Mouse (Mus musculus): ENCODE measurements at regions not wholly inside any gene's neighbourhood (a gene's known extent, or its start where the extent isn't known, plus 50 kb on each side); places are given as distances from the start of the nearest gene placed in this dataset.

DNA sequence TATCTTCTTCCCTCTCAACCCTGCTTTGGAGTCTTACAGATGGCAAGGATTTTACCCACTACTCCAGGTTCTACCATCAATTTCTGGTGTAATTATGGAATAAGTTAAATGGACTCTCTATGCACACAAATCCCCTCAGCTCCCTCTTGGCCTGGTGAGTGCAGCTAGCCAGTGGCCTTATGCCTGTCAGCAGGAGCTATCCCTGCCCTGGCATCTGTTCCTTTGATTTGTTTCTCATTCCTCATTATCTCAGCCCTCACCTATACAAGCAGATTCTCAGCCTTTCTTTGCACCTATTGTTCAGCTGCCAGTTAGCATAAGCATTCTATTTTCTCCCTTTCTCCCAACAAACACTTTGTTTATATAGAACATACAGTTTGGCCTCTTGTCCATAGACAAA lies 150.3 kb downstream of the Rnf152 start:
- no peak for DNase-seq

DNA sequence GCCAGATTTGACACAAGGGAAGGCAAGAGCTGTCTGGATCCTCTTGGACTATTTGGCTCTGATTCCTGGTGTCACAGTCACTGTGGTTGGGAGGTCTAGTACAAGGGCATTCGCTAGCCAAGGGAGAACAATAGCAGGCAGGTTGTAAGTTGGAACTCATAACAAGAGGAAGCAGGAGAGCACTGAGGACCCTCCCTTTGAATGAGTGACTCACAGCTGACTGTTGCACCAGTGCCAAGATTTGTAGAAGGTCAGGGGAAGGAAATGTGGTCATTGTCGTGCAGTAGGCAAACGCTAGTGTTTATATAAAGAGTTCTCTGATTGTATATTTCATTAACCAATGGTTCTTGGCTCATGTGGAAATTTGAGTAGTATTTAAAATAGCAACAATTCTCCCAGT lies 157.2 kb downstream of the Rnf152 start:
- no peak for DNase-seq

DNA sequence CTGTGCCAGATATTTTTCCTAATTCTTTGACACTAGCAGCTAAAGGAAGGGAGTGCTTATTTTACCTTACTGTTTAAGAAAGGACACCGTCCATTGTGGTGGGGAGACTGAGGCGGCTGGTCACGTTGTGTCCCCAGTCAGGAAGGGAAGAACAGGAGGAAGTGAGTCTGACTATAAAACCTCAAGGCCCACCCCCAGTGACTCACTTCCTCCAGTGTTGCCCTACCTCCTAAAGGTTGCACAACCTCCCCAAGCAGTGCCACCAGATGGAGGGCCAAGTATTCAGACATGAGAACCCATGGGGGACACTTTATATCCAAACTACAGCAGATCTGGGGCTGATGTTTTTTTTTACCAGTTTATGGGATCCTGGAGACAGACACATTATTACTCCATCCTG lies 165.4 kb downstream of the Rnf152 start:
- DNase-seq, result no peak

DNA sequence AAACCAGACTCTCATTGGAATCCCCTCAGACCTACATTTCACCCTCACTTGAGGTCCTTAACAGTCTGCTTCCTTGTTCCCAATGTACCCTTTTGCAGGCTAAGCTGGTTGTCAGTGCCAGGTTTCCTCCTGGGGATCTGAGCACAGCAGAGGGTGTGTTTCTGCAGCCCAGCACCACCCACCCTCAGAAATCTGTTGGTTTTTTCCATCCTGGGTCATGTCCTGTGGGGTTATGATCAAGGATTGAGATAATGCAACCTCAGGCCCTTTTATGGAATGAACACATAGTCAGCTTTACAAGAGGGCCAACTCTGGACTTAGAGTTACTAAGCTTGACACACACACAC lies 167.6 kb downstream of the Rnf152 start:
- DNase-seq, result no peak

DNA sequence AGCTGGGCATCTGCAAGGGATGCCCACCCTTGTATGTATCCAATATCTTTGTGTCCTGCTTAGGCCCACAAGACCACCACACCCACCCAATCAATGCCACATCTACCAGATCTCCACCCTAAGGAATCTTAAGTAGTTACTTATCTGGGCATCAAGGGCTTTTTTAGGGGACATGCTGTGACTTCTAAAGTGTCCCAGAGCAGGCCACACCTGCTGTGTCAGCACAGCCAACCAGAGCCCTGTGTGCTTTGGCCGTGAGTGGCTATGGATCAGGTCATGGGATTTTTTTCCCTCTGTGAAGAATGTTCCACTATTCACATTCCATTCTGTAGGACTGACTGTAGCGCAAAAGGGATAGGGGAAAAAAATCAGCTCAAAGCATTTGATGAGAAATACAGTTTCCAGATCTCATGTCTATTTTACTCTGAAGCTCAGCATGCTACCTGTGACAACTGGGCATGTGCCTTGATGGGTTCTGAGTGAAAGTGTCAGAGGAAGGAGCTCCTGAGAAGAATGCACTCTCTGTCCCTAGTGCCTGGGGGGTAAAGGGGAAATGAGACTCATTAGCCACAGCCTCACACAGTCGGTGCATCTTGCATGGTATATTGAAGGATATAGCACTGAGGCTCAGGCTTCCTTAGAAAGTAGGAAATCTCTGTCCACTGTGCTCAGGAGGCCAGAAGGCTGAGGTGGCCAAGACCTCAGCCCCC lies 168.1 kb downstream of the Rnf152 start:
- no peak for DNase-seq

DNA sequence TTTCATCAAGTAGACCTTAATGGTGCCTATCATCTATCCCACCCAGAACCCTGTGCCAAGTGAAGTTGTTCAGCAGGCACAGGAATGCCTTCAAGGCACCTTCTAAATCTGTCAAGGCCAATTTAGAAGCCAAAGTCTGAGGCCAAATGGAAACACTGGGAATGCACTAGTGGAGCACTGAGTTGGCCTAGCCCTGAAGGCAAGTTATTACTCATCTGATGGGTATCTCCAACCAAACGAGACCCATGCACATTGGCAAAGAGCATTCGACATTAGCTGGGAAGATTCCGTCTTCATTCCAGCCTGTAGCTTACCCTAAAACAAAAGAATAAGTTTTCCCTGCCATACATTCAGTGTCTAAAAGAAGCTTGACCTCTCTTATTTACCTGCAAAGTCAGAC lies 172.0 kb downstream of the Rnf152 start:
- DNase-seq, result no peak

DNA sequence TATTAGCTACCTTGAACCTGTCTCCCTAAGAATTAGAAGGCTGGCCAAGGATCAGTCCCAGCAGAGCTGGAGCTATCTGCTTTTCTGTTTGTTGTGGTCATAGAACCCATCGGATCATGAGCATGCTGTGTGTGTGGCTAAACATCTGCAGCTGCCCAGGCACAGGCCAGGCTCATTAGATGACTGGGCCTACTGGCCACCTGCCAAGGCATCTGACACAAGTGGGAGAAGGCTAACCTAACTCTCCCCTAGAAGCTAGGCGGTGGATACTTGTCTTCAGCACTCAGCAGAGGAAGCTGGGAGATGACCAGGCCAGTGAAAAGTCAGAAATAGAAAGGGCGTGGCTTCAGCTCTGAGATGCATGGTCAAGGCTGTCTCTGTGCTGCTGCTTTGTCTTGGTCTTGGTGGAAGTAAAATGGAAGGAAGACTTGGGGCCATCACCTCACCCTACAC lies 177.1 kb downstream of the Rnf152 start:
- DNase-seq, result peak in 1 of 2 experiments; percentile 6

DNA sequence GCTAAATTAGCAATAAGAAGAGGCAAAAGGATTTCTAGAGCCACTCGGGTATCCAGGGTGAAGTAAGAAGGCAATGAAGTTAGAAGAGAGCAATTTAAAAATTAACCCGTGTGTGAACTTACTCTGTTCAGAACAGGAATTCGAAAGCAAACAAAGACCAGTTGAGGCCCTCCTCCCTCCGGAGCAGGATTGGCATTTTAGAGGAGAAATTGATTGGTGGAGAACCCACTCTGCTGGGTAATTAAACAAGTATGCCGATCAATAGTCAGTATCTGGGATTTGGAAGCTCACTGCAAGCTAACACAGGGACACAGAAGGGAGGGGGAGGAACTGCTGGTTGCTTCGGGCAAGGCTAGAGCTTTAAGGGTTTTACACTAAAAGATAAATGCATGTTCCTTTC lies 177.7 kb downstream of the Rnf152 start:
- DNase-seq, result peak in 1 of 2 experiments; percentile 3

DNA sequence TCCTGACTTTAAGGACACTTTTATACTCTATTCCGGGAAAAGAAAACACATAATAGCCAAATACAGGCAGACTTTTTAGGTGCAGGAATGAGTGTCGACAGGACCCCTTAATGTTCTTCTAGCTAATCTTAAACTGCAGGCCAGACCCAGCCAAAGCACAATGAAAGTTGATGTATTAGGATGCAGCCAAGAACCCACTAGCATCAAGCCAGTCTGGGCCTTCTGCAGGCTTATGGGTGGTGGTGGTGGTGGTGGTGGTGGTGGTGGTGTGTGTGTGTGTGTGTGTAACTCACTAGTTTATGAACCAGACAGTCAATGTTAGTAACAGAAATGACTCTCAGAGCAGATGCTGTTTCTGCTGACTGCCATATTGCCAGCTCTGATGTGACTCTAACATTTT lies 178.6 kb downstream of the Rnf152 start:
- peak; percentile 5 to 7 for DNase-seq

DNA sequence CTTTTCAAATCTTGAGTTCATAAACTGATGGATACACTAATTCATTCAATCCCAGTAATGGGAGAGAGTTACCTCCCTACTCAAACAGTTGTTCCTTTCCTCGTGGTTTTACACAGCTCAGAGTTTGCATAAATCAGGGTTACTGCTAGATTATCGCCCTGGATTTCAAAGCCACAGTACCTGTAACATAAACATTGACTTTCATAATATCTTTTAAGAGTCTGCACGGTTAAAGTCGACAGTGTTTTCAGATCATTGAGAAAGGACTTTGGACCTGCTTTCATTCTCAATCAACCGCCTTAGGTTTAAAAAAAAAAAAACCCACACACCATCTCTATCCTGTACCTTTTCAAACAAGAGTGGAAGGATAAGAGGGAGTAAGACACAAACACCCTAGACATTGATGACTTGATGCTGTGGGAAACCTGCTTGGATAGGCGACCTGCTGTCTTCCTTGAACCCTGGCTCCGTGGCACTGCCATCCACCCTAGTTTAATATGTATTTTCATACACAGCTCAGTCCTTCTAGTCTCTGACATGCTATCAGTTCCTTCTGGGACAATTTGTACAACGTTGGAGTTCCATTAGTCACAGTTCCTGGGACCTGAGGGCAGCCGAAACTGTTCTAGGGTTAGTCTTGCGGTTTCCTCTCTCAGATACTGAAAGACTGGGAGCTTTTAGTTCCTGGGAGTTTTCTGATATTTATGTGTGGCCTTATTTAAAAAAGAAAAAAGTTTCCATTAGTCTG lies 179.3 kb downstream of the Rnf152 start:
- no peak for DNase-seq

DNA sequence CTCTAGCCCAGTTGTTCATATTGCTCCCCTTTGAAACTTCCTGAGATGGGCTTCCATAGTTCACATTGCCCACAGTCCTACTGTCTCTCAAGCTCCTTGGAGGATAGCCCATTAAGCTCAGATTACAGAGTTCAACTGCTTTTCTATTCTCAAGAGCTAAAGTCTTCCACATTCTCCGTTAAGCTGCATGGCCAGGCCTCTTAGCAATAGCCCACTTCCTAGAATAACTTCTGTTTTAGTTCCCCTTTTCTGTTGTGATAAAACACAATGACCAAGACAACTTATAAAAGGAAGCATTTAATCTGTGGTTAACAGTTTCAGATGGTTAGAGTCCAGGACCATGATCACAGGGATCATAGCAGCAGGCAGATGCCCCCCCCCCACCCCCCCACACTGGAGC lies 185.5 kb downstream of the Rnf152 start:
- no peak for DNase-seq

DNA sequence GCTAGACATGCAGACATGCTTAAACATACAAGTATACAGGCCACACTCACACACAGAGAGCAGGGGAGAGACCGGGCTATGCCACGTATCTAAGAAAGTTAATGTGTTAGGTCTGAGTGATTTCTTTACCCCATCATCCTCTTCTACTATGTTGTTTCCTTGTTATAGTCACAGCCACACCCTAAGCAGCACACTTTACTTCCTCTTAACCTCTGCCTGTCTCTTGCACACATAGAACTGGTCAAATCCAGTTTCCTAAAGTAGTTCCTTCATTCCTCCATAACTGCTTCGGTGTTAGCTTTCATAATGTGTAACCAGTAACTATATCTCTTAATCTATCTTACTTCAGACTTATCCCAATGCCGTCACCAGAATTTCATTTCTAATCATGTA lies 186.4 kb downstream of the Rnf152 start:
- DNase-seq, result no peak

DNA sequence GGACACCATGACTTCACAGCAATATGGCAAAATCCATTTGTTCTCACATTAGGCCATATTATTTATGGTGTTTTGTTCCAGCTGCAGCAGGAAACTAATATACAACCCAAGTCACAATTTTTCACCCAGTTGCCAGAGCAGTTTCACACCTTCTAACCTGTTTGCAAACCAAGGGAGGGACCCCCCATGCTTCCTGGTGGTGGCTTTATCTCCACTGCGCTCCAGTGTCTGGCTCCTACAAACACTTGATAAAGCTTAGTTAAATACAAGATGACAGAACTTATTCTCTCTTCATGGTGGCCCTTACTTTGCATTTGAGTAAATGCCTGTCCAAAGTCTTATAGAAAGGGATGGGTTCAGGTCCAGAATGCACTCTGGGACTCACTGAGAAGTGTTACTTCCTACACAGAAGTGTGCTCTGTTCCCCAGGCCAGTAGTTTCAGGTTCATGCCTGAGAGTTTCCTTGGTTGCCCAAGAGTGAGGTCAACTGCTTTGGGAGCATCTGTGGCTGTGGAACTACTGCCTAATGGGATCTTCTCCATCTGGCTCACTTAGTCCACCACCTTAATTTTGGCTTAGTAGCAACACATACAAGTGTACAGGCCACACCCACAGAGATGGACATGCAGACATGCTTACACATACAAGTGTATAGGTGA lies 186.9 kb downstream of the Rnf152 start:
- no peak for DNase-seq

DNA sequence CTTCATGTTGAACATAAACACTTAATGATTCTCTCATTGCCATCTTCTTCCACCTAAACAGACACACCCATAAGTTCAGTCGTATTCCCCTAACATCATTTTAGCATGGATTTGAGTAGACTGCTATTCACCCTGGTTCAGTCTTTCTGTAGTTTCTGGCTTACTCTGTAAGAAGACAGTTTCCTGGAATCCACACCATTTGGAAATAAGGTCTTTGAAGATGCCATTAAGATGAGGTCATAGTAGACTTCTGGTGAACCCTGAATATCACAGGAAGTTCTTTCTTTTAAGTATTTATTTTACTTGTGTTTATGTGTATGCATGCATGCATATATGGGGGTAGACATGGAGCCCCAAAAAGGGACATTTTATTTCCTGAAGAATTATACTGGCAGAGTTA lies 187.7 kb downstream of the Rnf152 start:
- no peak for DNase-seq

DNA sequence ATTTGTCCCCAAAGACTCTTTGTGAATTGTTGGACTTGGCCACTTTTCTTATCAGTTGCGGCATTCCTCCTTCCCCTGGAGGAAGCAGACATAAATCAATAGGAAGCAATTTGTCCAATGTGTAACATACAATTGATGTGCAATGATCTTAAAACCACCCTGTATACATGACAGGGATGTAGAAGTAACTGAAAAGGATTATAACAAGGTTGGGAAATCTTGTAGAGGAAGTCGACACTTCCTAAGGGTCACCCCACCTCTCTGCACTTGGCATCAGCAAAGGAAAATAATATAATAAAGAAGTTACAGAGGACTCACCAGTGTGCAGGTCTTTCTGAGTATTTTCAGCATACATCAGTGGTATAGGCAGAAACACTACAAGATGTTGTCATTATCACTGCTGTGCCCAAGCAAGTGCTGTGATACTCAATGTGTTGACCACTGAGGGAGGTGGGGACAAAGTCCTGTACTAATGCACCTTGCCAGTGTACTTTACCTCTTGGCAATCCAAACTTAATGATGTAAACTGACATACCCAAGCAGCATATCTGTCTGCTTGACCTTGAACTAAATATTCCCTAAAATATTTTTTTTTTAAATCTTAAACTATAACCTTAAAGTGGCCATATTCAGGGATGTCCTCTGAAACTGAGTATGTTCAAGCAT lies 198.9 kb downstream of the Rnf152 start:
- DNase-seq, result no peak

DNA sequence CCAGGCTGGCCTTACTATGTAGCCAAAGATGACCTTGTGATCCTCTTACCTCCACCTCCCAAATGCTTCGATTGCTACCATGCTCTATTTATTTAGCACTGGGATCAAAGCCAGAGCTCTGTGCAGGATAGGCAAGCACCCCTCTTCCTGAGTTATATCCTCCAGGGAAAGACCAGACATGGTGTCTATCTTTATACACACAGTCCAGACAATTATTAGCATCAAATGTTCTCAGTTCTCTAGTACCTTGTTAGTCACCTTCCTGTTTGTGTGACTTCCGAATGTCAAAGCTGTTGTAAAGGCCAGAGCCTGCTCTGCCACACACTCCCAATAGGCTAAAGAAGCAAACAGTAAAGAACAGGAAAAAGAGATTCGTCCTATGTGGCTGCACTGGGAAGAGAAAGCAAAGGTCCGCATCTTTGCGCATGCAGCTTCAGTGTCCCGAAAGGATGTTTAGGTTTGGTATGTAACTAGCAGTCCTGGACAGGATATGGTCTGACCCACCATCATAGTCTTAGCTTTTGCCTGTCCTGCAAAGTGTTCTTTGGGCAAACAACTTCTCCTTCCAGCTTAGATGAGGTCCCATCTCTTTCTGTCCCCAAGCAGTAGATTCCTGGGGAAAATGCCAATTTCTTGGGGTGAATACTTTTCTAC lies 204.2 kb downstream of the Rnf152 start:
- no peak for DNase-seq

DNA sequence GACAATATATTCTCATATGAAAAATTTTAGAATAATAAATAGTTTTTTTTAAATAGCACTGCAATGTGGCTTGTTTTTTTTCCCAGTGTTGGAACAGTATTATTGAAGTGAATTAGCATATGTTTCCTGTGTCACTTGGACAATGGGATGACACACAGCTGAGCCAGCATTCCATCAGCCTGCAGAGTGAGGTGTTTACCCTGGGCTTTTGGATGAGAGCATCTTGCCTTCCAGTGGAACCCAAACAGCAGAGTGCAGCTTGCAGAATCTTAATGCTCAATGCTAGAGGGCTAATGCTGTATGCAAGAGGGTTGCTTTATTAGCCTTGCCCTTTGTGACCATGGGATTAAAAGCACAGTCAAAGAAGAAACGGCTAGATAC lies 205.1 kb downstream of the Rnf152 start:
- no peak for DNase-seq

DNA sequence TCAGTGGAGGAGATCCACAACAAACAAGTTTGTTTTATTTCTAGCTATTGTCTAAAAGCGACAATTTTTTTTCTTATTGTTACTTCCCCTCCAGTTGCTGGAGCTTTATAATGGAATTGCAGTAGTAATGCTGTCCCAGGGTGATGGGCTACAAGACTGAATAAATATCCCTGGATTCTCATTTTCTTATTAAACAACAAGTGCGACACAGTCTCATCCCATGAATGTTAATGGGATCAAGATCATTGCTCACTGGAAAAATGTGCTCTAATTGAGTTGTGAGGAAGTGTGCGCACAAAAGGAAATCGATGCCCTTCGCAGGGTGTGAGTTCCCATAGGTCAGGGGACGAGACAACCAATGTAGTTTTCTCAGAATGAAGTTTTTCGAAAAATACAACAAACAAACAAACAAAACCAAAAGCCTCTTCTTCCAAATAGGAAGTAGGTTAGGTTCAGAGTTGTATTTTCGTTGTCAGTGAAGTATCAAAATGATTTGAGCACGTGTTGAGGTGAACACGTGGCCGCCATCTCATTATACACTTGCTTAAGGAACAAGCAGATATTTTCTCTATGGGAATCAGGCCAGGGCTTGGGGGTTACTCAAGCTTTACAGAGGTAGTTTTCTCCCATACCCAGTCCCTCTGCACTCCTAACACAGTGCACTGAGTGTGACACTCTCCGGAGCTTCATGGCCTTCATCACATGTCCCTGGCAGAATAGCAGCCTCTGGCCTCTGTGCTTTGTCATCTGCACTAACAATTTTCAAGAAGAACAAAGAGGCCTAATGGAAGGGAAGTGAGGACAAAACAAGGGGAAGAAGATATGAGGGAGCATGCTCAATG lies 205.7 kb downstream of the Rnf152 start:
- DNase-seq, result no peak

DNA sequence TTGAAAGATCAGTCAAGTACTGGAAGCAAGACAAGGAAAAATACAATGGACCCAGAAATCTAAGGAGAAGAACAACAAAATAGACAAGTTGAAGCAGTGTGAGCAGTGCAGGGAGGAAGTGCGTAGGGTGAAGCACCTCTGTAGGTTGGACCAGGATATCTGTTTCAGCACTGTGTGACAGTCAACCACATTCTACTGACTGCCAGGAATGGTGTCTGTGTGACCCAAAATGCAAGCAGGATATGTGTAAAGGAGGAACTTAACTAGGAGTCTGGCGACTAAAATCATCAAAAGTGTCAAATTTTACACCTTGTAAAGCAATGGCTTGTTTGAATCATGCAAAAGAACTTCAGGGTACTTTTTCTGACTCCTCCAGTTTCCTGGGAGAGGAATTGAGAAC lies 207.7 kb downstream of the Rnf152 start:
- no peak for DNase-seq

DNA sequence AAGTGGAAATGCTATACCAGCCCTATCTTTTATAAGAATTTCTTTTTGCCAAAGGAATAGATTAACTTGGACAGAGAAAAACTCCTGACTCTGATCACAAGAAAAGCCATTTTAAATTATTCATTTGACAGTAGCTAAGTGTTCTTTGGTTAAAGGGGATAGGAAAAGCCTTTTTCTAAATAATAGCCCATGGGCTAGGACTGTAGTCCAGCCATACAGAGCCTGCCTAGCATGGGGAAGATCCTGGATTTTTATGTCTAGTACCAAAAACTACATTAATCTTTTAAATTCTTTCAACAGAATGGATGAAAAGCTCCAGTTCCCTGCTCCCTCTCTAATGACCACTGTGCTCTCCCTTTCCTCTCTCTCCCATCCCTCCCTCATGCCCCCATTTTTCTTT lies 208.5 kb downstream of the Rnf152 start:
- DNase-seq, result no peak

DNA sequence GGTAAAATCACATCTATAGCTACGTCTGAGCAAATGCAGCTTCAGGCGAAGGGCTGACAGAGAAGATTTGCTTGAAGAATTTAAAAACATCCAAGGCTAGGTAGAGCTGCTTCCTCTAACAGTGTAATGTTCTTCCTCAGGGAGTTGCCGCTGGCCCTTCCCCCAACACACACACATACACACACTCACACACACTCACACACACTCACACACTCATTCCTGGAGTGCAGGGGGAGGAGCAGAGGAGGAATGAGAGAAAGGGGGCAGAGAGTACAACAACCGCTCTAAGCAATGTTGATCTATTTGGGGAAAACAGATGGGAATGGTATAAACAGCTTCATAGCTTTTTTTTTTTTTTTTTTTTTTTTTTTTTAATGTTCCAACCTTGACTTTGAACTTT lies 232.6 kb downstream of the Rnf152 start:
- DNase-seq, result no peak

DNA sequence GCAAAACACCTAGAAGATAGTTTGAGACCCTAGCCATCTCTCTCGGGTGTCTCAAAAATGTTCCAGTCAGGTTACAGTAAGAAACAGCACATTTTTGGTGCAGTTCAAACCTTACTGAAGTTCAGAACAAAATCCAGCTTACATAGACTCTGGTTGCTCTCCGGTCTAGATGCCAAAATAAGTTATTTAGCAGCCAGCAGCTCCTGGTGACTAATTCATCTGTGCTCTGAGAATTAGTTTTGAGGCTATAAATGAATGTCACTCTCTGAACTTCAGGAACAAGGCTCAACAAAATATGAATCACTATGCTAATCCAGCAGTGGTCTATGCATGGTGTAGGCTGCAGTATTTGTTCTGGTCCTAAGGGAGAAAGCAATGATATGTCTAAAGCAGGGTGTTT lies 238.6 kb downstream of the Rnf152 start:
- no peak for DNase-seq

Measured in layer of hippocampus, postnatal 36 days (tissue).